Mouse (Mus musculus): ENCODE measurements around the gene Tm6sf2. TPM values are rescaled to one million over a fixed set of nuclear protein-coding genes. Genes with fewer than 3 reads are reported as not detected.

Tm6sf2 gene
- polyA plus RNA-seq, 1 experiment from 2014 or later: 2.0 TPM

- Histone ChIP-seq H3K4me2 (ENCODE audit: low read length) (peak overlapping the region; percentile 84), H3K9ac (replicated peaks; ENCODE audit: low read length) (peak overlapping the region; percentile 91), H3K4me3 (replicated peaks; ENCODE audit: low read depth, low read length) (peak overlapping the region; percentile 81), H3K27me3 (ENCODE audit: control insufficient read depth, insufficient read depth, low read length) (peaks cover 5% of the 10 kb centered on the region; the same call in 1 of the 2 replicates), H3K4me1 (ENCODE audit: control insufficient read depth, insufficient read depth, low read length) (peaks cover 17% of the 10 kb centered on the region), H3K27ac (replicated peaks; ENCODE audit: low read depth, low read length) (peak overlapping the region; percentile 97), H3K36me3 (ENCODE audit: control insufficient read depth, insufficient read depth, low read length) (peaks cover 23% of the 10 kb centered on the region), H3K9me3 (ENCODE audit: control insufficient read depth, low read length) (no peaks in the 10 kb centered on the region)
- peak; percentile 86 for ATAC-seq (ENCODE audit: low FRiP score, low TSS enrichment)
- WGBS: 1% methylated on average over 17 of the region's 17 CpGs
- DNase-seq: peak; percentile 90
Observed at GRCm38 (mm10) chr8:70118726-70119700, 46.3 kb downstream of the Tm6sf2 start.

- H3K36me3 ChIP-seq (ENCODE audit: control insufficient read depth, insufficient read depth, low read length): peaks cover 6% of the 10 kb centered on the region
- H3K4me1 ChIP-seq (ENCODE audit: control insufficient read depth, insufficient read depth, low read length): peaks cover 17% of the 10 kb centered on the region
- DNase-seq: peak; percentile 96
- no peaks in the 10 kb centered on the region for H3K27me3 ChIP-seq (ENCODE audit: control insufficient read depth, insufficient read depth, low read length)
- no peaks in the 10 kb centered on the region for H3K9me3 ChIP-seq (ENCODE audit: control insufficient read depth, low read length)
- H3K9ac ChIP-seq (replicated peaks; ENCODE audit: low read length): peak within 1 kb of the TSS; percentile 91
- peak within 1 kb of the TSS; percentile 84 for H3K4me2 ChIP-seq (ENCODE audit: low read length)
- peak within 1 kb of the TSS; percentile 97 for H3K27ac ChIP-seq (replicated peaks; ENCODE audit: low read depth, low read length)
- peak within 1 kb of the TSS; percentile 81 for H3K4me3 ChIP-seq (replicated peaks; ENCODE audit: low read depth, low read length)
- WGBS: 1% methylated on average over 19 of the region's 19 CpGs
- ATAC-seq (ENCODE audit: low FRiP score, low TSS enrichment): peak; percentile 81
Observed at GRCm38 (mm10) chr8:70120667-70121066, 47.9 kb downstream of the Tm6sf2 start, which contains the start of gene Ncan. Gene Ncan (minus strand): TSS chr8:70120873.

GRCm38 (mm10) chr8:70122863-70123262 lies 50.1 kb downstream of the Tm6sf2 start:
- Histone ChIP-seq H3K27me3 (ENCODE audit: control insufficient read depth, insufficient read depth, low read length) (no peaks in the 10 kb centered on the region), H3K4me3 (replicated peaks; ENCODE audit: low read depth, low read length) (no peak overlapping the region), H3K9me3 (ENCODE audit: control insufficient read depth, low read length) (no peaks in the 10 kb centered on the region), H3K27ac (replicated peaks; ENCODE audit: low read depth, low read length) (no peak overlapping the region), H3K4me2 (ENCODE audit: low read length) (no peak overlapping the region), H3K4me1 (ENCODE audit: control insufficient read depth, insufficient read depth, low read length) (peaks cover 7% of the 10 kb centered on the region), H3K9ac (replicated peaks; ENCODE audit: low read length) (no peak overlapping the region), H3K36me3 (ENCODE audit: control insufficient read depth, insufficient read depth, low read length) (no peaks in the 10 kb centered on the region)
- ATAC-seq (ENCODE audit: low FRiP score, low TSS enrichment) (no peak), DNase-seq (peak; percentile 57)
- 55% methylated on average over 2 of the region's 2 CpGs for WGBS

- H3K36me3 ChIP-seq (ENCODE audit: control insufficient read depth, insufficient read depth, low read length): no peaks in the 10 kb centered on the region
- no peak overlapping the region for H3K9ac ChIP-seq (replicated peaks; ENCODE audit: low read length)
- no peak overlapping the region for H3K4me2 ChIP-seq (ENCODE audit: low read length)
- 64% methylated on average over 8 of the region's 8 CpGs for WGBS
- no peak for ATAC-seq (ENCODE audit: low FRiP score, low TSS enrichment)
- no peak overlapping the region for H3K4me3 ChIP-seq (replicated peaks; ENCODE audit: low read depth, low read length)
- no peak overlapping the region for H3K27ac ChIP-seq (replicated peaks; ENCODE audit: low read depth, low read length)
- no peaks in the 10 kb centered on the region for H3K27me3 ChIP-seq (ENCODE audit: control insufficient read depth, insufficient read depth, low read length)
- no peaks in the 10 kb centered on the region for H3K9me3 ChIP-seq (ENCODE audit: control insufficient read depth, low read length)
- H3K4me1 ChIP-seq (ENCODE audit: control insufficient read depth, insufficient read depth, low read length): no peaks in the 10 kb centered on the region
- DNase-seq: no peak
Observed at GRCm38 (mm10) chr8:70124992-70125391, 52.3 kb downstream of the Tm6sf2 start.

GRCm38 (mm10) chr8:70128435-70128834 lies 55.7 kb downstream of the Tm6sf2 start:
- H3K27me3 ChIP-seq (ENCODE audit: control insufficient read depth, insufficient read depth, low read length): no peaks in the 10 kb centered on the region
- 67% methylated on average over 3 of the region's 3 CpGs for WGBS
- DNase-seq (peak; percentile 61), ATAC-seq (ENCODE audit: low FRiP score, low TSS enrichment) (no peak)
- H3K9me3 ChIP-seq (ENCODE audit: control insufficient read depth, low read length): no peaks in the 10 kb centered on the region
- peaks cover 11% of the 10 kb centered on the region for H3K36me3 ChIP-seq (ENCODE audit: control insufficient read depth, insufficient read depth, low read length)
- H3K9ac ChIP-seq (replicated peaks; ENCODE audit: low read length): no peak overlapping the region
- no peak overlapping the region for H3K4me3 ChIP-seq (replicated peaks; ENCODE audit: low read depth, low read length)
- peak overlapping the region; percentile 37; the same call in 1 of the 2 replicates for H3K27ac ChIP-seq (replicated peaks; ENCODE audit: low read depth, low read length)
- H3K4me2 ChIP-seq (ENCODE audit: low read length): no peak overlapping the region
- H3K4me1 ChIP-seq (ENCODE audit: control insufficient read depth, insufficient read depth, low read length): peaks cover 5% of the 10 kb centered on the region; the same call in 1 of the 2 replicates

- peaks cover 5% of the 10 kb centered on the region; the same call in 1 of the 2 replicates for H3K4me1 ChIP-seq (ENCODE audit: control insufficient read depth, insufficient read depth, low read length)
- peaks cover 21% of the 10 kb centered on the region for H3K36me3 ChIP-seq (ENCODE audit: control insufficient read depth, insufficient read depth, low read length)
- ATAC-seq (ENCODE audit: low FRiP score, low TSS enrichment): peak; percentile 31
- WGBS: 61% methylated on average over 9 of the region's 9 CpGs
- peak; percentile 58 for DNase-seq
- H3K4me3 ChIP-seq (replicated peaks; ENCODE audit: low read depth, low read length): no peak overlapping the region
- no peak overlapping the region for H3K4me2 ChIP-seq (ENCODE audit: low read length)
- H3K9me3 ChIP-seq (ENCODE audit: control insufficient read depth, low read length): no peaks in the 10 kb centered on the region
- no peak overlapping the region for H3K9ac ChIP-seq (replicated peaks; ENCODE audit: low read length)
- H3K27me3 ChIP-seq (ENCODE audit: control insufficient read depth, insufficient read depth, low read length): no peaks in the 10 kb centered on the region
- H3K27ac ChIP-seq (replicated peaks; ENCODE audit: low read depth, low read length): 0 out of 2 replicates have a peak overlapping the region, but pooled peaks have one; percentile 4
Observed at GRCm38 (mm10) chr8:70129309-70129952, 56.7 kb downstream of the Tm6sf2 start.

Small RNAs within 50 kb of the gene (microRNA-seq; reads per million reads assigned to microRNA genes)
- 3.5 reads per million, percentile 23 among the genes with 10 or more reads in this experiment for gene Mir7066

Other genes with a start within 250 kb of the Tm6sf2 start
- 62.3 and 78.2 TPM in 2 replicates for gene Pbx4, start 240.4 kb upstream of the Tm6sf2 start, polyA plus RNA-seq (2014; fragmentation: Nextera tagmentation; extraction: Ambion mirVana)
- 3.1 and 4.6 TPM in 2 replicates for gene Cilp2, start 185.2 kb upstream of the Tm6sf2 start, polyA plus RNA-seq (2014; fragmentation: Nextera tagmentation; extraction: Ambion mirVana)
- gene Tssk6, start 170.7 kb upstream of the Tm6sf2 start, polyA plus RNA-seq (2014; fragmentation: Nextera tagmentation; extraction: Ambion mirVana): 5.1 TPM in 2 replicates
- gene Ndufa13, start 170.4 kb upstream of the Tm6sf2 start, polyA plus RNA-seq (2014; fragmentation: Nextera tagmentation; extraction: Ambion mirVana): 170 and 211 TPM in 2 replicates
- gene Yjefn3, start 170.2 kb upstream of the Tm6sf2 start, polyA plus RNA-seq (2014; fragmentation: Nextera tagmentation; extraction: Ambion mirVana): 8.4 and 11.9 TPM in 2 replicates
- 22.6 and 28.1 TPM in 2 replicates for gene Gatad2a, start 76.5 kb upstream of the Tm6sf2 start, polyA plus RNA-seq (2014; fragmentation: Nextera tagmentation; extraction: Ambion mirVana)
- 65.2 and 76.3 TPM in 2 replicates for gene Mau2, start 30.2 kb upstream of the Tm6sf2 start, polyA plus RNA-seq (2014; fragmentation: Nextera tagmentation; extraction: Ambion mirVana)
- gene Sugp1, start 30.1 kb upstream of the Tm6sf2 start, polyA plus RNA-seq (2014; fragmentation: Nextera tagmentation; extraction: Ambion mirVana): 49.2 and 52.7 TPM in 2 replicates
- gene Hapln4, start 10.5 kb downstream of the Tm6sf2 start, polyA plus RNA-seq (2014; fragmentation: Nextera tagmentation; extraction: Ambion mirVana): 1.2 and 1.3 TPM in 2 replicates
- gene Ncan, start 47.9 kb downstream of the Tm6sf2 start, polyA plus RNA-seq (2014; fragmentation: Nextera tagmentation; extraction: Ambion mirVana): 135 and 147 TPM in 2 replicates
- 25.8 and 43.4 TPM in 2 replicates for gene Nr2c2ap, start 58.4 kb downstream of the Tm6sf2 start, polyA plus RNA-seq (2014; fragmentation: Nextera tagmentation; extraction: Ambion mirVana)
- gene Rfxank, start 66.2 kb downstream of the Tm6sf2 start, polyA plus RNA-seq (2014; fragmentation: Nextera tagmentation; extraction: Ambion mirVana): 6.7 and 7.5 TPM in 2 replicates
- gene Borcs8, start 66.6 kb downstream of the Tm6sf2 start, polyA plus RNA-seq (2014; fragmentation: Nextera tagmentation; extraction: Ambion mirVana): 64.2 and 71.2 TPM in 2 replicates
- 0.46 and 0.50 TPM in 2 replicates for gene Mef2b, start 66.8 kb downstream of the Tm6sf2 start, polyA plus RNA-seq (2014; fragmentation: Nextera tagmentation; extraction: Ambion mirVana)
- 31.2 and 40.7 TPM in 2 replicates for gene Tmem161a, start 99.4 kb downstream of the Tm6sf2 start, polyA plus RNA-seq (2014; fragmentation: Nextera tagmentation; extraction: Ambion mirVana)
- gene Slc25a42, start 139.4 kb downstream of the Tm6sf2 start, polyA plus RNA-seq (2014; fragmentation: Nextera tagmentation; extraction: Ambion mirVana): 5.1 and 5.6 TPM in 2 replicates
- 87.9 and 88.9 TPM in 2 replicates for gene Sugp2, start 161.3 kb downstream of the Tm6sf2 start, polyA plus RNA-seq (2014; fragmentation: Nextera tagmentation; extraction: Ambion mirVana)
- gene Armc6, start 161.5 kb downstream of the Tm6sf2 start, polyA plus RNA-seq (2014; fragmentation: Nextera tagmentation; extraction: Ambion mirVana): 82.5 and 115 TPM in 2 replicates
- gene Homer3, start 209.9 kb downstream of the Tm6sf2 start, polyA plus RNA-seq (2014; fragmentation: Nextera tagmentation; extraction: Ambion mirVana): 24.0 and 34.4 TPM in 2 replicates
- 44.8 and 48.8 TPM in 2 replicates for gene Ddx49, start 229.6 kb downstream of the Tm6sf2 start, polyA plus RNA-seq (2014; fragmentation: Nextera tagmentation; extraction: Ambion mirVana)
- 274 and 309 TPM in 2 replicates for gene Cope, start 229.6 kb downstream of the Tm6sf2 start, polyA plus RNA-seq (2014; fragmentation: Nextera tagmentation; extraction: Ambion mirVana)
- gene Cers1, start 242.9 kb downstream of the Tm6sf2 start, polyA plus RNA-seq (2014; fragmentation: Nextera tagmentation; extraction: Ambion mirVana): 38.8 and 42.9 TPM in 2 replicates

Measured in midbrain, embryonic 14.5 days (tissue).